Mouse (Mus musculus): Measurements from ENCODE around the gene Gbp3.

Gbp3 gene

DNA sequence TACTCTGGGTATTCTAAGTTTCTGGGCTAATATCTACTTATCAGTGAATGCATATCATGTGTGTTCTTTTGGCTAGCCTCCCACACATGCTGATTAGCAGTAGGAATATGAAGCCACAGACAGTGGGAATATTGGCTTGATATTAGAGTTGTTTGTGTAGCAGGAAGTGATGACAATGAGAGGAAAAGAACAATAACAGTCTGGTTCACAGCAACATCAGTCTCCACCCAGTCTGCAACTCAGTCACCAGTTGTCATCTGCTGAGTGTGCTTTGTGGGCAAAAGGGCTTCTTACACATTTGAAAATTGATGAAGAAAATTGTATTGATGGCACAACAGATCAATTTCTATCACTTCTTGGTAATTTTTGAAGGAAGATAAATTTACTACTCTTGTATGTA lies 27.6 kb downstream of the Gbp3 start:
- DNase-seq (ENCODE audit: low read depth, low spot score), result no peak

- no peak for DNase-seq (ENCODE audit: low read depth, low spot score)
Measured at GRCm38 (mm10) chr3:142588888-142589287, 29.1 kb downstream of the Gbp3 start.

- DNase-seq (ENCODE audit: low read depth, low spot score), result no peak
Measured at GRCm38 (mm10) chr3:142590431-142591067, 30.7 kb downstream of the Gbp3 start.

GRCm38 (mm10) chr3:142594547-142594946 lies 34.7 kb downstream of the Gbp3 start, which contains the start of gene Gbp2b:
Gbp2b (plus strand) TSS chr3:142594847.
- no peak for DNase-seq (ENCODE audit: low read depth, low spot score)

GRCm38 (mm10) chr3:142597923-142598322 lies 38.1 kb downstream of the Gbp3 start:
- DNase-seq (ENCODE audit: low read depth, low spot score), result no peak

- DNase-seq (ENCODE audit: low read depth, low spot score), result no peak
Measured at GRCm38 (mm10) chr3:142601675-142602074, 41.8 kb downstream of the Gbp3 start.

GRCm38 (mm10) chr3:142618658-142619057 lies 58.8 kb downstream of the Gbp3 start:
- no peak for DNase-seq (ENCODE audit: low read depth, low spot score)

DNA sequence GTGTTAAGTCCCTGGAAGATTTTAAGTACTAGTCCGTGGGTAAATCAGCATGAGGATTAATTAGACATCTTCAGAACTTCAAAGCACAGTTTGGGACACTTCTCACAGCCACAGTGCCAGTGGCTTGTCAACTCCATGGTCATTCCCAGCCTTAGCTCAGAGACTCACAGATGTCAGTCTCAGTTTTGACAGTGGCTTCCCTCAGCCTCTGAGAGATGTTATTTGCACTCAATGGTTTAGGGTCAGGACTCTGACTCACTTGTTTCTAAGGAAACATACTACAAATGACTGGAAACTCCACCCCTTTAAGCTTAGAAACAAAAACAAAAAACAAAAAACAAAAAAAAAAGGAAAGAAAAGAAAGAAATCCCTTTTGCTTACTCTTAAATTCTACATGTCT lies 59.8 kb downstream of the Gbp3 start:
- no peak for DNase-seq (ENCODE audit: low read depth, low spot score)

DNA sequence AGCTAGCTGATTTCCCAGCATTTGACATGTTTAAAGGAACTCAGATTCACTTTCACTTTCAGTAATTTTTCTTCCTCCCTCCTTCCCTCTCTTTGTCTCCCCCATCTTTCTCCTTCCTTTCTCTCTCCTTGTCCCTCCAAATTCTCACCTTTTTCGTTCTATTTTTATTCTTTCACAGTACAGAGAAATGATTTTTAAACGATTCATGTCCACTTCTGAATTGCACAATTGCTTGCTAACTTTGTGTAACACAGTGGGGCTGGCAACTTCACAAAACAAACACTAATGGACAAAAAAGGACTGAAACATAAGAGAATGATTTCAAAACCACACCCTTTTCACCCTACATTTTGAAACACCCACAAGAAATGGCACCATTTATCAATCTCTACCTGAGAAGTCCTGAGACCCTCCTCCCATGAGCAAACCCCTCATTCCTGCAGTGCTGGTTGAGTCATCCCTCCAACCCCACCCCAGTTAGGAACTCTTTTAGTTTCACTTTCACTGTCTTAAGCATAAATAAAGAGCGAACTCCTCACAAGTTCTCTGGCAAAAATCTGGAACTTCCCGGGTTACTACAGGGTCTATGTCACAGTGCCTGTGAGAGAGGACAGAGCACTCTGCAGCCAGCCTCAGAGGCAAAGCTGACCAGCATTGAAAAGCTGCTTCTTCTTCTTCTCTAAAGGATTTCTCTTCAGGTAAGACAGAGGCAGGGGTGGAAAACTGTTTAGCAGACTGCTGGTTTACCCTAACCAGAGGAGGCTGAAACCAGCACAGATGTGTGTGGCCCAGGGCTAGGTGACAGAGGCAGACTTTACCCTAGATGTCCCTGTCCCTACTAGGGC lies 60.5 kb downstream of the Gbp3 start, which contains the start of gene Gbp2:
Gene Gbp2, plus strand, starts transcription at position 492 of the 845 bp plus-strand sequence.
- DNase-seq (ENCODE audit: low read depth, low spot score), result no peak

DNA sequence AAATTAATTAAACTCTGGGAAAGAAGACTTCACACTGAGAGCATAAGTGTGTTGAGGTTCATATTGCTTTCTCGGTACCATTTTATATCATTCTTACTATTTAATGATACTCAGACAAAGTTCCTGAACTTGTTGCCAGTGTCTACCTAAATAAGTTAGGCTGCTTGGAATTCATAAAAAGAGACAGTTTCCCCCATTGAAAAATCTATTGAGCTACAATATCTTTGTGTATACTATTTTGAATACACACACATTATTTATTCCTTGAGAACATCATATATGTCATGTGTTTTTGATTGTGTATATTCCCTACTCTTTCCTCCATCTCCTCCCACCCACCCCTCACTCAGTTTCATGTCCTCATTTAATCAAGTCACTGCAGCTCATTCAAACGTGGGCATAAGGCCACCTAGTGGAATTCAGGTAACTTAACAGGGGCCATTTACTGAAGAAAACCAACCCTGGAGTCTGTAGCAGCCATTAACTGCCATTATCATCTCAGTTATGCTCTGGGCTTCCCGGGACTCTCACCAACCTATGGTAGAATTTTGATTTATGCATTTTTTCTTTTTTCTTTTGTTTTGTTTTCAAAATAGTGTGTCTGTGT lies 61.2 kb downstream of the Gbp3 start:
- DNase-seq (ENCODE audit: low read depth, low spot score), result no peak

Measured in WW6 (cell line).